13 mouse cellular contexts compared by ENCODE assay signal in the genomic region with DNA sequence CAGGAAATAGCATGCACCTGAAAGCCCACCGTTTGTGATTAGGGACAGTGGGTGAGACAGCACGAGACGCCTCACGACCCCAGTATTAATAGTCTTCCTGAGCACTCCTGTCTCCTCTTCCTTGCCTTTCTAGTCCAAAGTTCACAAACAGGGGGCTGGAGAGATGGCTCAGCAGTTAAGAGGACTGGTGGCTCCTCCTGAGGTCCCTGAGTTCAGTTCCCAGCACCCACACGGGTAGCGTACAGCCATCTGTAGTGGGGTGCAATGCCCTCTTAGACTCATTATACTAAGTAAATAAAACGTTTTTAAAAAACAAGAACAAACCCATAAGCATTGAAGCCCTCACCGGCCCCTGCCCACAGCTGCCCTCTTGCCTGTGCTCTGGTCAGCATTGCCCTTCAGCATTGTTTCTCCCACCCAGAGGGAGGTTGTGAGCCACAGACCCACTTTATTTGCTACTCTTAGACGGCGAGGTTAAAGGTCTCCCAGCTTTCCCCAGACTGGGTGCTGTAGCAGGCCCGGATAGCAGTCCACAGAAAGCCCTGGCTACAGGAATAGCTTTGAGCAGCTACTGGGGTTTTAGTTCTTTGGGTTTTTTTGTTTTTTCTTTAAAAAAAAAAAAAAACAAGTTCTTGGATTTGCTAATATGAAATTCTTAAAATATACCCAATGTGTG.
"Had no signal": no experiment of that assay in that cellular context is flagged by ENCODE, and none has a peak within 500 bp of the region (broad histone marks: within the 10 kb centered on the region; RNA-seq: fewer than 3 reads in every experiment).

No protein-coding gene starts in this region.

- H3K27ac ChIP-seq: layer of hippocampus, adult 2 months; limb, embryonic 13.5 days; midbrain, embryonic 13.5 days; neural tube, embryonic 15.5 days had no signal

- H3K27me3 ChIP-seq: limb, embryonic 13.5 days; neural tube, embryonic 15.5 days had no signal

- H3K9me3 ChIP-seq: limb, embryonic 13.5 days; midbrain, embryonic 13.5 days; neural tube, embryonic 15.5 days had no signal

- H3K4me1 ChIP-seq: limb, embryonic 13.5 days; neural tube, embryonic 15.5 days had no signal

- ATAC-seq: intestine, embryonic 16.5 days; lung, postnatal 0 days; midbrain, embryonic 13.5 days had no signal

- H3K36me3 ChIP-seq: limb, embryonic 13.5 days; midbrain, embryonic 13.5 days had no signal

- H3K4me2 ChIP-seq: limb, embryonic 13.5 days; midbrain, embryonic 13.5 days; neural tube, embryonic 15.5 days had no signal

- H3K4me3 ChIP-seq: layer of hippocampus, adult 2 months; limb, embryonic 13.5 days; midbrain, embryonic 13.5 days; neural tube, embryonic 15.5 days had no signal

- DNase-seq: kidney, adult 8-10 months; kidney, postnatal 4 days; left cerebral cortex, postnatal 4 days; lung, adult 2 months; lung, postnatal 36 days; thymus, adult 18-20 months; thymus, postnatal 14 days had no signal

- H3K9ac ChIP-seq: limb, embryonic 13.5 days; midbrain, embryonic 13.5 days; neural tube, embryonic 15.5 days had no signal
